Mouse (Mus musculus): ENCODE measurements around the gene Gpank1. TPM values are rescaled to one million over a fixed set of nuclear protein-coding genes. Genes with fewer than 3 reads are reported as not detected.
A peak's percentile ranks its signal among the peaks of the same experiment; 100 is the strongest.

Gene Gpank1
- polyA plus RNA-seq, 1 experiment from 2014 or later = 22.4 TPM

DNA sequence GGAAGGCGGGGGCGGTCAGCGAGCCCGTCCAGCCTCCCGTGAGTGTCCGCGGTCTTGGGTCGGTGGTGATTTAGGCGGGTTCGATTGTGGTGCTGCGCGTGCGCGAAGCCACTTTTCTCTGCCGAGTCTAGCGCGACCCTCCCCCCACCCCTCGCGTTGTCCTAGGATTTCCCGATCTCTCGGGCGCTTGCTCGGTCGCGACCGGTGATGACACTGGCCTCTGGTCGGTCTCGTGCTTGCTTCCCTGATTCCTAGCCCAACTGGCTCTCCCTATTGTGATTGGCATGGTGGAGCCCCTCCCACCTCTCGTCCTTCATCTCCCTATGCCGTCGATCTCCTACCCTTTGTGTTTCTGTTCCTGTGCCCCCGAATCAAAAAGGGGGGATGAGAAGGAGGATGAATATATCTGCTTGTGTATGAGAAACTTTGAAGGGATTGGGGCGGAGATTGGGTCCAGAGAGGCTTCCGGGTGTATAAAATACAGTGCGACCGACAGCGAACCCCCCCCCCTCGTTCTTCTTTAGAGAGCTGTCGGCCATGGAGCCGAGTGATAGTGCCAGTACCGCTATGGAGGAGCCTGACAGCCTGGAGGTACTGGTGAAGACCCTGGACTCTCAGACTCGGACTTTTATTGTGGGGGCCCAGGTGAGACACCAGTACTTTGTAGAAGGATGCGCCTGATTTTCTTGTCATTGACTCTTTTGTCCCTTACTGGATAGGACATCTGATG, 14.5 kb downstream of the Gpank1 start:
- Histone ChIP-seq H3K4me1 (peaks cover 14% of the 10 kb centered on the region), H3K9me3 (no peaks in the 10 kb centered on the region), H3K27me3 (no peaks in the 10 kb centered on the region), H3K4me2 (replicated peaks) (peak overlapping the region; percentile 90), H3K9ac (peak overlapping the region; percentile 77), H3K27ac (peak overlapping the region; percentile 92), H3K36me3 (peaks cover 30% of the 10 kb centered on the region), H3K4me3 (peak overlapping the region; percentile 81)
- peak; percentile 44 for ATAC-seq (ENCODE audit: insufficient number of reproducible peaks, insufficient read depth, low FRiP score, low TSS enrichment)
- under 1% methylated on average over 43 of the region's 43 CpGs for WGBS

DNA sequence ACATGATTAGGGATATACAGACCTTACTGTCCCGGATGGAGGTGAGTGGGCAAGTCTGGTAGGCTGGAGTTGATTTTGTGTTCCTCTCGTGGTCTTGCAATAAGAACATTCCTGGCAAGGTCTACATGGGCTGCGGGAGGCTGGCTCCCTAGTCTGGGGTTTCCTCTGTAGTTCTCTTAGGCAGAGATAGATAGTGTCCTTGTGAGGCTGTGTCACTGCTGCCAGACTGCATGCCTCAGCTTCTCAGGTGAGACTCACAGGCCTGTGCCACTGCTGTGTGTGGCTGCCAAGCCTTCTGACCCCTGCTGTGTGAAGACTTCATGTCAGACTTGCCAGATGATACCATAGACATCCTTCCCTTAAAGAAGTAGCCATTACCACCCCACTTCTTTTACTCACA, 18.0 kb downstream of the Gpank1 start:
- Histone ChIP-seq H3K9ac (no peak overlapping the region), H3K36me3 (peaks cover 65% of the 10 kb centered on the region), H3K4me2 (replicated peaks) (no peak overlapping the region), H3K4me3 (no peak overlapping the region), H3K4me1 (peaks cover 14% of the 10 kb centered on the region), H3K9me3 (no peaks in the 10 kb centered on the region), H3K27ac (no peak overlapping the region), H3K27me3 (no peaks in the 10 kb centered on the region)
- WGBS = 95% methylated on average over 3 of the region's 3 CpGs
- no peak for ATAC-seq (ENCODE audit: insufficient number of reproducible peaks, insufficient read depth, low FRiP score, low TSS enrichment)

DNA sequence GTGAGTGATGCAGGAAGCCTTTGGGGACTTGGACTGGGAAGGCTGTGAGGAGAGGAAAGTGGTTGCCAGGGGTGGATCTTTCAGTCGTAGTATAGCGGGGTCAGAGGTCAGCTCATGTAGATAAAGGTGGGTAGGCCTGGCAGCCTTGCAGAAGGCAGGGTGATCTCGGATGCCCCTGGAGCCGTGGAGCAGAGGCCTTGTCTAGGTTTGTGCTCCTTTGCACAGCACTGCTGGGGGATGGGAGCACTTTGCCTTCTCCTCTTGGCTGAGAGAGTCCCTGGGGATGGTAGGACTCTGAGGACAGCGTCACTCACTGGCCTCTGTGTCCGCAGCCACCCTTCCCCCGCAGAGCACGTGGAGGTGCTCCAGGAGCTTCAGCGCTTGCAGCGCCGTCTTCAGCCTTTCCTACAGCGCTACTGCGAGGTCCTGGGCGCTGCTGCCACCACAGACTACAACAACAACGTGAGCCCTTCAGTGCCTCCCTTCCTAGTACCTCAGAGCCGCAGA, 19.3 kb downstream of the Gpank1 start:
- H3K9ac ChIP-seq = no peak overlapping the region
- no peaks in the 10 kb centered on the region for H3K27me3 ChIP-seq
- no peak overlapping the region for H3K4me3 ChIP-seq
- no peak overlapping the region for H3K27ac ChIP-seq
- H3K4me1 ChIP-seq = peaks cover 14% of the 10 kb centered on the region
- H3K36me3 ChIP-seq = peaks cover 78% of the 10 kb centered on the region
- H3K4me2 ChIP-seq (replicated peaks) = no peak overlapping the region
- H3K9me3 ChIP-seq = no peaks in the 10 kb centered on the region
- WGBS = 80% methylated on average over 16 of the region's 16 CpGs
- no peak for ATAC-seq (ENCODE audit: insufficient number of reproducible peaks, insufficient read depth, low FRiP score, low TSS enrichment)

DNA sequence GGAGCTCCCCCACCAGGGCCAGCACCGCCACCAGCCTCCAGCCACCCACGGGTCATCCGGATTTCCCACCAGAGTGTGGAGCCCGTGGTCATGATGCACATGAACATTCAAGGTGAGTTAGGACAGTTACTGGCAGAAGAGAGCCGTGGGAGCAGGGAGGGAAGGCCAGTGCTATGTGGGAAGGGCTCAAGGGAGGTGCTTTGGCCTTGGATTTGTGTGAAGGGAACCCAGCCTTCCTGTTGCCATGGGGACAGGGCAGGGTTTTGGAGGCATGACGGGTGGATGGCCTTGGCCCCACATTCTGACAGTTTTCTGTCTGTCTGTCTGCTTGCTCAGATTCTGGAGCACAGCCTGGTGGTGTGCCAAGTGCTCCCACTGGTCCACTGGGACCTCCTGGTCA, 20.7 kb downstream of the Gpank1 start:
- Histone ChIP-seq H3K4me1 (peaks cover 6% of the 10 kb centered on the region), H3K27ac (no peak overlapping the region), H3K9me3 (no peaks in the 10 kb centered on the region), H3K27me3 (no peaks in the 10 kb centered on the region), H3K4me2 (replicated peaks) (no peak overlapping the region), H3K4me3 (no peak overlapping the region), H3K36me3 (peaks cover 92% of the 10 kb centered on the region), H3K9ac (no peak overlapping the region)
- ATAC-seq (ENCODE audit: insufficient number of reproducible peaks, insufficient read depth, low FRiP score, low TSS enrichment) = no peak
- WGBS = 95% methylated on average over 6 of the region's 6 CpGs

DNA sequence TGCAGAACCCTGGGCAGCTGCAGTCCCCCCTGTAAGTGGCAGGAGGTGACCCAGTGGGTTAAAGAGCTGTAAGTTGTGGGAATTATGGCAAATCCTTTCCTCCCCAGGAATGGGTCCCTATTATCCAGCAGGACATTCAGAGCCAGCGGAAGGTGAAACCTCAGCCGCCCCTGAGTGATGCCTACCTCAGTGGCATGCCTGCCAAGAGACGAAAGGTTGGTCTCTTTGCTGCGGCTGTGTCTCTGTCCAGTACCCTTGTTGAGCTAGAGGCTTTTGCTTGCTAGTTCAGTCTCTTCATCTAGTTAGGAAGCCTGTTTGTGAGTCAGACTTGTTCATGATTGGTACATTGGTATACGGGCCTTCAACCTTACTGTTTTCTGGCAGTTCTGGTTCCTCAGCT, 24.9 kb downstream of the Gpank1 start:
- Histone ChIP-seq H3K9ac (no peak overlapping the region), H3K9me3 (no peaks in the 10 kb centered on the region), H3K4me3 (no peak overlapping the region), H3K36me3 (peaks cover 93% of the 10 kb centered on the region), H3K27me3 (no peaks in the 10 kb centered on the region), H3K27ac (no peak overlapping the region), H3K4me1 (no peaks in the 10 kb centered on the region), H3K4me2 (replicated peaks) (no peak overlapping the region)
- no peak for ATAC-seq (ENCODE audit: insufficient number of reproducible peaks, insufficient read depth, low FRiP score, low TSS enrichment)
- 84% methylated on average over 5 of the region's 5 CpGs for WGBS

DNA sequence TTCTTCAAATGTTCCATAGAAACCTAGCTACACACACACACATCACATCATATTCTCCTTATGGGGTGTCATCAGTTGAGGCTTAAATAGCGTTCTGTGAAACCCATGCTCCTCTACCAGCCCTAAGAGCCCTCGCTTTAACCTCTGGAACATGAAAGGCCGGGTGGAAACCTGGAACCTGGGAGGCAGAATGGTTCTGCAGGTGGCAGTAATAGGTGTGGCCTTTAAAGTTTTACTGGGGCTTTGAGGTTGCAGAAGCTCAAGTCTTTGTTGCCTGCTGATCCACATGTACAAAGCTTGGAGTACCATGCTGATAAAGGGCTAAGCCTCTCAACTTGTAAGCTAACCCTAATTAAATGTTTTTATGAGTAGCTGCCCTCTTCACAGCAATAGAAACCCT, 26.1 kb downstream of the Gpank1 start:
- WGBS = 70% methylated on average over 3 of the region's 3 CpGs

DNA sequence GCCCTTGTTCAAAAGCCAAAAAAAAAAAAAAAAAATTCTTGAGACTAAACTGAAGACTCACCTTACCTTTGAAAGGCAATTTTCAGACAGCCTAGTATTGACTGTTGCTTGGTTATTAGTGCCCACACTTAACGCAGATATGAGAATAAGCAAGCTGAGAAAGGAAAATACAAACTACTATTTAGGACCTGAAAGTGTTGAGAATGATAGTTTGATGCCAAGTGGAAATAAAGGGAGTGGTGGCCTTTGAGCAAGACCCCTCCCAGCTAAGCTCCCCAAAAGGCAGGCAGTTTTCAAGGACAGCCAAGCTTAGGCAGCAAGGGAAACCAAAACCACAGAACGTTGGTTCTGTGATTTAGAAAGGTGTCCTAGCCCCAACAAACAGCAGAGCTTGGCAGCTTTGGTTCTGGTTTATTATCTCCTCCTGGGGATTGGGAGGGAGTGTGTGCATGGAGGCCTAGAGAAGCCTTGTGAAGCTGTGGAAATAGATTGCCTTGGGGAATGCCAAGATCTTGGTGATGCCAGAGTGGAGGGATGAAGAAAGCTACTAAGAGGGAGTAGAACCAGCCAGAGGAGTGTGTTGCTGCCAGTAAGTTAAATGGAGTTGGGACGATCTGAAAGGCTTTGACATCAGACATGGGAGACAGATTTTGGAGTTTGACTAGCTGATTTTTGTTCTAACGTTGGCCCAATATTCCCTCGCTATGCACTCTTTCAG, 26.8 kb downstream of the Gpank1 start:
- Histone ChIP-seq H3K9ac (no peak overlapping the region), H3K9me3 (no peaks in the 10 kb centered on the region), H3K27me3 (no peaks in the 10 kb centered on the region), H3K4me3 (no peak overlapping the region), H3K4me1 (no peaks in the 10 kb centered on the region), H3K27ac (no peak overlapping the region), H3K36me3 (peaks cover 93% of the 10 kb centered on the region), H3K4me2 (replicated peaks) (no peak overlapping the region)
- 70% methylated on average over 5 of the region's 5 CpGs for WGBS
- no peak for ATAC-seq (ENCODE audit: insufficient number of reproducible peaks, insufficient read depth, low FRiP score, low TSS enrichment)

More for the DNA sequence above, 26.1 kb downstream of the Gpank1 start:
- H3K9me3 ChIP-seq = no peaks in the 10 kb centered on the region
- no peaks in the 10 kb centered on the region for H3K27me3 ChIP-seq
- H3K9ac ChIP-seq = no peak overlapping the region
- ATAC-seq (ENCODE audit: insufficient number of reproducible peaks, insufficient read depth, low FRiP score, low TSS enrichment) = no peak
- no peak overlapping the region for H3K4me3 ChIP-seq
- H3K4me2 ChIP-seq (replicated peaks) = no peak overlapping the region
- H3K27ac ChIP-seq = no peak overlapping the region
- H3K36me3 ChIP-seq = peaks cover 93% of the 10 kb centered on the region
- no peaks in the 10 kb centered on the region for H3K4me1 ChIP-seq

DNA sequence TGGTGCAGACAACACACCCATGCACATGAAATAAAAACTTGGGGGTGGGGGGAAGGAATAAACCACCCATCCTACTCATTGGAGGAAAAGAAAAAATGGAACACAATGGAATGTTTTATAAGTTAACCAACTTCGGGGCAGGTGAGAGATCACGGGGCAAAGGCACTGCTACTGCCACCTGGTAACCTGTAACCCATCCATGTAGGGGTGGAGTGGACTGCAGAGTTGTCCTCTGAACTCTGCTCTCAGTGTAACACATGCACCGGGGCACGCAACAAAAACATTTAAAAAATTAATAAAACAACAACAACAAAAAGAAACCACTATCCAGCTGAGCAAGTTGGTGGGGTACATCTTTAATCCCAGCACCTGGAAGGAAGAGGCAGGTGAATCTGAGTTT, 30.9 kb downstream of the Gpank1 start:
- Histone ChIP-seq H3K4me1 (peaks cover 12% of the 10 kb centered on the region), H3K27me3 (no peaks in the 10 kb centered on the region), H3K4me2 (replicated peaks) (no peak overlapping the region), H3K9ac (no peak overlapping the region), H3K27ac (no peak overlapping the region), H3K9me3 (no peaks in the 10 kb centered on the region), H3K36me3 (peaks cover 93% of the 10 kb centered on the region), H3K4me3 (no peak overlapping the region)
- WGBS = 92% methylated on average over 4 of the region's 4 CpGs
- ATAC-seq (ENCODE audit: insufficient number of reproducible peaks, insufficient read depth, low FRiP score, low TSS enrichment) = no peak

DNA sequence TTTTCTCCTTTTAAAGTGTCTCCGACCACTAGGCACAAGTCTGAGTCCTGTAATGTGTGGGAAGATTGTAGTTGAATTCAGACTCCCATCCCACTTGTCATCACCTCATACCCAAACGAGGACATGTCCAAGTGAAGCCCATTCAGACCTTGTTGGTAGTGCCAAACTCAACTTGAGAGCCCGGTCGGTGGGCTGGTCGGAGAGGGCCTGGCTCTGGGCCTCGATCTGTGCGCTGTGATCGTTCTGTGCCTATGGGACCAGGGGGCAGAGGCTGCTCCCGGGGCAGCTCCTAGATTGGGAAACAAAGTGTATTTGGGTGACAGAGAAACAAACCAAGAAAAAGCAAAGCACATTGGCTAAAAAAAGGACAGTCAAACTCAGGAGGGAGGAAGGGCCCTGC, 31.8 kb downstream of the Gpank1 start:
- no peak overlapping the region for H3K9ac ChIP-seq
- 94% methylated on average over 9 of the region's 9 CpGs for WGBS
- no peak overlapping the region for H3K4me2 ChIP-seq (replicated peaks)
- no peak overlapping the region for H3K27ac ChIP-seq
- peaks cover 97% of the 10 kb centered on the region for H3K36me3 ChIP-seq
- no peaks in the 10 kb centered on the region for H3K9me3 ChIP-seq
- H3K27me3 ChIP-seq = no peaks in the 10 kb centered on the region
- H3K4me3 ChIP-seq = no peak overlapping the region
- ATAC-seq (ENCODE audit: insufficient number of reproducible peaks, insufficient read depth, low FRiP score, low TSS enrichment) = no peak
- H3K4me1 ChIP-seq = peaks cover 12% of the 10 kb centered on the region

DNA sequence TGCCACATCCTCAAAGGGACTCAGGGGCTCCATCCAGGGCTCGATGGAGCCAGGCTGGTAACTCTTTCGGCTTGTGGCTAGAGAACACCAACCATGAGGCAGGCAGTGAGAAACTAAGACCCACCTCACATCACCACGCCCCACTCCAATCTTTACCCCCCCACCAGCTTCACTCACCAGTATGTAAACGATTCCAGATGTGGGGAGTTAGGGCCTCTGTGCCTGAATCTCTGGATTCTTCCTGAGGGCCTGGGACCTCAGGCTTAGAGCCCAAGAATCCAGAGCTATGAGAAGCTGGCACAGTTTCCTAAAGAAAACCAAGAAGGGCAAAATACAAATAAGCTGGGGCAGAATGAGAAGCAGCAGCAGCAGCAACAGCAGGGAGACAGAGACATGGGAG, 32.7 kb downstream of the Gpank1 start:
- 59% methylated on average over 4 of the region's 4 CpGs for WGBS
- Histone ChIP-seq H3K4me3 (no peak overlapping the region), H3K36me3 (peaks cover 98% of the 10 kb centered on the region), H3K4me2 (replicated peaks) (no peak overlapping the region), H3K27me3 (no peaks in the 10 kb centered on the region), H3K27ac (peak overlapping the region; percentile 64), H3K4me1 (peaks cover 12% of the 10 kb centered on the region), H3K9me3 (no peaks in the 10 kb centered on the region), H3K9ac (no peak overlapping the region)
- ATAC-seq (ENCODE audit: insufficient number of reproducible peaks, insufficient read depth, low FRiP score, low TSS enrichment) = no peak

DNA sequence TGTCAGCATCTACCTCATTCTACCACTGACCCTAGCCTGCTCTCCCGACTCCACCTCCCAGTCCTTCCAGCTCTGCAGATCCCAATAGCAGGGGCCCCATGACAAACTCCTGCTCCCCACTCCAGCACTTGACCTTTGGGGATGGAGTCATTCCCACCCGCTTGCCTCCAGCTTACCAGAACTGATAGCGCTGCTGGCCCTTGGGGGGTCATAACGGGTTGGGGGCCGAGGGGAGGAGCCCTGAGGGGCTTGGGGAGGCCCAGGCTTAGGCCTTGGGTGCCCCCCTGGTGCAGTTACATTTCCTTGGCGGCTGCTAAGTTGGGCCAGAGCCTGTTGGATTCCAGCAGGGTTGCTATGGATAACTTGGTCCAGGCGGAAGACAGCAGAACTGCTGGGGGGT, 33.4 kb downstream of the Gpank1 start:
- Histone ChIP-seq H3K4me2 (replicated peaks) (no peak overlapping the region), H3K9ac (no peak overlapping the region), H3K9me3 (no peaks in the 10 kb centered on the region), H3K27ac (peak overlapping the region; percentile 64), H3K27me3 (no peaks in the 10 kb centered on the region), H3K4me3 (no peak overlapping the region), H3K4me1 (peaks cover 12% of the 10 kb centered on the region), H3K36me3 (peaks cover 98% of the 10 kb centered on the region)
- ATAC-seq (ENCODE audit: insufficient number of reproducible peaks, insufficient read depth, low FRiP score, low TSS enrichment) = no peak
- 82% methylated on average over 7 of the region's 7 CpGs for WGBS

DNA sequence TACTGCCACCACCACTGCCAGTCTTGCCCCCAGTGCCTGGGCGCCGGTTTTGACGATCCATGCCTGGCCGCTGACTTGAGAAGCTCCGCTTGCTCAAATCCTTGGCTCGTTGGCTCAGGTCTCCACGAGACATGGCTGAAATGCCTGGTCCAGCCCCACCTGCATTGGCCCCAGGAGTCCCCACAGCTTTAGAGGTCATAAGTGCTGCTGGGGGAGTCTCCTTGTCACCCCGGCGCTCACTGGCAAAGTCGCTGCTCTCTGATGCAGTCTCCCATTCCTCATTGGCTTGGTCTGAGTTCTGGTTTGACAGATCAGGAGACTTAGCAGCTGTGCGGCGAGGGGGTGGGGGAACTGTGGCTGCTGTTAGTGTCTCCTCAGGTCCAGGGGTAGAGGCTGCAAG, 34.2 kb downstream of the Gpank1 start:
- Histone ChIP-seq H3K9ac (no peak overlapping the region), H3K4me3 (no peak overlapping the region), H3K4me2 (replicated peaks) (no peak overlapping the region), H3K27me3 (no peaks in the 10 kb centered on the region), H3K27ac (no peak overlapping the region), H3K36me3 (peaks cover 98% of the 10 kb centered on the region), H3K9me3 (no peaks in the 10 kb centered on the region), H3K4me1 (peaks cover 12% of the 10 kb centered on the region)
- ATAC-seq (ENCODE audit: insufficient number of reproducible peaks, insufficient read depth, low FRiP score, low TSS enrichment) = no peak
- 90% methylated on average over 12 of the region's 12 CpGs for WGBS

Data from embryonic facial prominence, embryonic 12.5 days (tissue).